Mouse (Mus musculus) bone marrow macrophage, adult 2 months (primary cell): Measurements from ENCODE around the gene Rpl24.

Source experiments
- CTCF ChIP-seq: IDR thresholded peaks from 2 replicates; pipeline ENCODE4 v1.5.1; 2012; ENCODE audit warnings: low read depth, mild to moderate bottlenecking, low read length, moderate library complexity
- POLR2A ChIP-seq: IDR thresholded peaks from 2 replicates; pipeline ENCODE4 v1.6.1; 2012; ENCODE audit warnings: mild to moderate bottlenecking, low read depth, low read length, borderline replicate concordance

DNA sequence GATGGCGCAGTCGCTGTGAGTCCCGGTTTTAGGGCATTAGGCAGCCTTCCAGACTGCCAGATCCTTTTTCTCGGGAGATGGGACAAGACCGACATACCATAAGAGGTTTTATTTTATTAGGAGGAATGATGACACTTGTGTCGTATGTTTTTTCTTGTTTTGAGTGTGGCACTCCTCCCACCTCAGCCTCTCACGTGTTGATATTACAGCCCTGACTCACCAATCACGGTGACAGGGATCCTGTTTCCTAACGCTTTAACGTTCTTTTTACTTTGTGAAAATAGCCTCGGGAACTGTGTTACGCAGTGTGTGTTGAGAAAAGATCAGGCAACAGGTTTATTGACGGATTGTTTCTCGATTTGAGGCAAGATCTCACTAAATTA lies 8.8 kb downstream of the Rpl24 start:
- TF ChIP-seq CTCF, result no peak
- TF ChIP-seq POLR2A, result no peak
